19 mouse cellular contexts compared by ENCODE assay signal in the genomic region with DNA sequence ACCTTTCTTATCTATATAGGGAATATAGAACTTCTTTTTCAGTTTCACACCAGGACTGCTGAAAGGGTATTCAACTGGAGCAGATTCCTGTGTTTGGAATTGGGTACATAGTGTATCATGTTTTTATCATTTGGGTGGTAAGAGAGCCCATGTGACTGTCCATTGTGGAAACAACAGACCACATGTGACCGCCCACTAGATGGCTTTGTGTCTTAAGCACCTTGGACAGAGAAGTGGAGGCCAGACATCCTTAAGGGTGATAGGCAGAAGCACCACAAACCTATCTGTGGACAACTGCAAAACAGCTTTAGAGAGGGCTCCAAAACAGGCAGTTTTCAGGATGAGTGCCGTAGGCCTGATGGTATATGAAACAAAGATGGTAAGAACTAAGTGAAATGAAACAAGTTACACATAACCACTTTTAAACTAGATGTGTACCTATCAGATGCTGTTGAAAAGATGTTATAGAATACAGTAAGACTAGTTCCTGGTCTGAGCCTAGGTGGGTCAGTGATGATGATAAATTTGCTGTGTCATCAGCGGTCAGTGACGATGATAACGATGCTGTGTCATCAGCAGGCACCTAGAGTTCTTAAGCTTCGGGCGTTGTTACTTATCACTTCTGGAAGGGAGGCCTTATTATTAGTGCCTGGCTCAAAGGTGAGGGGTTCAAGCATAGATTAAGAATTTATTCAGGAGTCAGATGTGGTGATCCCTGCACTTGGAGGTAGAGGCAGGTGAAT. TPM values are rescaled to one million over a fixed set of nuclear protein-coding genes. Genes with fewer than 3 reads are reported as not detected.
"Had no signal": no experiment of that assay in that cellular context is flagged by ENCODE, and none has a peak within 500 bp of the region (broad histone marks: within the 10 kb centered on the region; RNA-seq: fewer than 3 reads in every experiment).

No protein-coding gene starts in this region.

- H3K4me1 ChIP-seq: kidney, embryonic 15.5 days; limb, embryonic 15.5 days; lung, embryonic 15.5 days had no signal

- H3K27me3 ChIP-seq: kidney, embryonic 15.5 days; limb, embryonic 12.5 days; limb, embryonic 15.5 days; liver, embryonic 15.5 days; lung, embryonic 15.5 days; midbrain, embryonic 12.5 days had no signal

- H3K4me2 ChIP-seq: kidney, embryonic 15.5 days; limb, embryonic 12.5 days; limb, embryonic 15.5 days; liver, embryonic 15.5 days; lung, embryonic 15.5 days; midbrain, embryonic 12.5 days had no signal

- DNase-seq: kidney, adult 8-10 months; kidney, postnatal 10 days; kidney, postnatal 4 days; left cerebral cortex, postnatal 4 days; lung, postnatal 14 days; lung, postnatal 4 days; thymus, adult 18-20 months; thymus, postnatal 36 days had no signal

- H3K27ac ChIP-seq: kidney, embryonic 15.5 days; limb, embryonic 12.5 days; limb, embryonic 15.5 days; liver, embryonic 15.5 days; lung, embryonic 15.5 days; midbrain, embryonic 12.5 days had no signal

- ATAC-seq: intestine, postnatal 0 days; midbrain, embryonic 16.5 days had no signal

- H3K4me3 ChIP-seq: kidney, embryonic 15.5 days; limb, embryonic 12.5 days; limb, embryonic 15.5 days; liver, embryonic 15.5 days; lung, embryonic 15.5 days; midbrain, embryonic 12.5 days had no signal

- H3K9me3 ChIP-seq: kidney, embryonic 15.5 days; limb, embryonic 12.5 days; limb, embryonic 15.5 days; liver, embryonic 15.5 days; lung, embryonic 15.5 days; midbrain, embryonic 12.5 days had no signal

- H3K36me3 ChIP-seq: kidney, embryonic 15.5 days; limb, embryonic 12.5 days; limb, embryonic 15.5 days; liver, embryonic 15.5 days; lung, embryonic 15.5 days; midbrain, embryonic 12.5 days had no signal

- H3K9ac ChIP-seq: kidney, embryonic 15.5 days; limb, embryonic 12.5 days; limb, embryonic 15.5 days; liver, embryonic 15.5 days; lung, embryonic 15.5 days; midbrain, embryonic 12.5 days had no signal

RNA-seq across cellular contexts. Expression of gene Irs1, which starts 37.0 kb away (rescaled TPM):
- total RNA-seq: megakaryocyte progenitor cell, adult 5-6 weeks; megakaryocyte-erythroid progenitor cell, adult 5-6 weeks; monocyte, adult 5-6 weeks had no signal
